Mouse (Mus musculus) CH12.LX (cell line): ENCODE measurements around the gene Zfp60. TPM values are rescaled to one million over a fixed set of nuclear protein-coding genes. Genes with fewer than 3 reads are reported as not detected.

ENCODE experiments used
- DNase-seq: peaks from one replicate; pipeline ENCODE4 v3.0.0-alpha.2; 2013; ENCODE audit errors: extremely low read depth
- H3K27ac ChIP-seq: 2 replicates; pipeline ENCODE4 v1.5.1; 2012; ENCODE audit warnings: low read depth, mild to moderate bottlenecking, control low read depth, moderate library complexity; ENCODE audit not compliant: insufficient read depth
- H3K27me3 ChIP-seq: replicated peaks from 2 replicates; pipeline ENCODE3; 2012; ENCODE audit warnings: inconsistent platforms
- H3K36me3 ChIP-seq, 2 experiments: replicated peaks in 1 of 2; 2 replicates each; pipeline versions ENCODE3 to v1.6.1; 2012; ENCODE audit warnings: inconsistent platforms in 1 of 2, low read length in 1 of 2, mild to moderate bottlenecking in 1 of 2, mixed read lengths in 1 of 2, moderate library complexity in 1 of 2; ENCODE audit not compliant: control insufficient read depth in 1 of 2, insufficient read depth in 1 of 2
- H3K4me1 ChIP-seq, 2 experiments: 2 replicates each; pipeline ENCODE4 v1.6.1; 2012; ENCODE audit warnings: inconsistent platforms in 1 of 2, moderate library complexity in 1 of 2; ENCODE audit not compliant: insufficient read depth in 2 of 2, control insufficient read depth in 1 of 2
- H3K4me2 ChIP-seq: 2 replicates; pipeline ENCODE4 v1.6.1; 2012; ENCODE audit warnings: low read depth, mild to moderate bottlenecking, control low read depth; ENCODE audit not compliant: poor library complexity, insufficient read depth, severe bottlenecking
- H3K4me3 ChIP-seq, 3 experiments: fragments of 150-350 bp in 1 of 3; sonication (generic) in 1 of 3; replicated peaks in 1 of 3; 2 replicates each; pipeline versions ENCODE3 to v1.5.1; 2011 to 2012; ENCODE audit warnings: low read depth in 2 of 3, low read length in 2 of 3, mild to moderate bottlenecking in 2 of 3, moderate library complexity in 2 of 3, control low read depth in 1 of 3, improper control_type of control experiment in 1 of 3, inconsistent platforms in 1 of 3, mixed read lengths in 1 of 3; ENCODE audit not compliant: poor library complexity in 1 of 3
- H3K79me2 ChIP-seq: replicated peaks from 2 replicates; pipeline ENCODE4 v1.6.1; 2012; ENCODE audit warnings: mild to moderate bottlenecking, moderate library complexity; ENCODE audit not compliant: control insufficient read depth, poor library complexity, insufficient read depth, severe bottlenecking; ENCODE audit errors: extremely low read depth
- H3K9ac ChIP-seq: 2 replicates; pipeline ENCODE4 v1.6.1; 2012; ENCODE audit warnings: low read depth, mild to moderate bottlenecking, control low read depth, moderate library complexity; ENCODE audit not compliant: insufficient read depth
- H3K9me3 ChIP-seq: replicated peaks from 2 replicates; pipeline ENCODE3; 2012; ENCODE audit warnings: low read length, inconsistent platforms, mixed read lengths
- CHD1 ChIP-seq: IDR thresholded peaks from 2 replicates; pipeline ENCODE4 v1.6.1; 2012; ENCODE audit warnings: low read depth, low read length, improper control_type of control experiment, inconsistent platforms
- CHD2 ChIP-seq: IDR thresholded peaks from 2 replicates; pipeline ENCODE4 v1.6.1; 2011; ENCODE audit warnings: low read length, improper control_type of control experiment
- CTCF ChIP-seq, 2 experiments: IDR thresholded peaks in 1 of 2; conservative IDR thresholded peaks in 1 of 2; 2 replicates each; pipeline ENCODE4 v1.5.1; 2011 to 2012; ENCODE audit warnings: low read depth in 2 of 2, low read length in 2 of 2, improper control_type of control experiment in 1 of 2, inconsistent platforms in 1 of 2, mild to moderate bottlenecking in 1 of 2, moderate library complexity in 1 of 2
- E2F4 ChIP-seq: IDR thresholded peaks from 2 replicates; pipeline ENCODE4 v1.6.1; 2011; ENCODE audit warnings: low read depth, low read length, improper control_type of control experiment; ENCODE audit not compliant: insufficient replicate concordance
- EP300 ChIP-seq: IDR thresholded peaks from 2 replicates; pipeline ENCODE4 v1.6.1; 2011; ENCODE audit warnings: low read length, improper control_type of control experiment
- GABPA ChIP-seq: IDR thresholded peaks from 2 replicates; pipeline ENCODE4 v1.6.1; 2012; ENCODE audit warnings: low read depth, low read length, improper control_type of control experiment, inconsistent platforms; ENCODE audit not compliant: insufficient replicate concordance
- JUN ChIP-seq: IDR thresholded peaks from 2 replicates; pipeline ENCODE4 v1.6.1; 2011; ENCODE audit warnings: low read depth, mild to moderate bottlenecking, low read length, improper control_type of control experiment, moderate library complexity; ENCODE audit not compliant: insufficient read depth
- JUND ChIP-seq: conservative IDR thresholded peaks from 2 replicates; pipeline ENCODE4 v1.6.1; 2011; ENCODE audit warnings: low read depth, low read length, improper control_type of control experiment
- KAT2A ChIP-seq: IDR thresholded peaks from 2 replicates; pipeline ENCODE4 v1.6.1; 2012; ENCODE audit warnings: low read length, improper control_type of control experiment, inconsistent platforms; ENCODE audit not compliant: insufficient replicate concordance
- MAX ChIP-seq: IDR thresholded peaks from 2 replicates; pipeline ENCODE4 v1.6.1; 2011; ENCODE audit warnings: low read length, improper control_type of control experiment
- MAZ ChIP-seq: IDR thresholded peaks from 2 replicates; pipeline ENCODE4 v1.6.1; 2012; ENCODE audit warnings: low read depth, mild to moderate bottlenecking, inconsistent platforms, low read length, improper control_type of control experiment, moderate library complexity
- MXI1 ChIP-seq: IDR thresholded peaks from 2 replicates; pipeline ENCODE4 v1.6.1; 2011; ENCODE audit warnings: mild to moderate bottlenecking, low read depth, low read length, improper control_type of control experiment
- NELFE ChIP-seq: IDR thresholded peaks from 2 replicates; pipeline ENCODE4 v1.6.1; 2011; ENCODE audit warnings: low read depth, low read length, improper control_type of control experiment
- NRF1 ChIP-seq: IDR thresholded peaks from 2 replicates; pipeline ENCODE4 v1.6.1; 2014; ENCODE audit warnings: low read depth, mild to moderate bottlenecking, inconsistent platforms, low read length, improper control_type of control experiment, moderate library complexity
- PAX5 ChIP-seq: IDR thresholded peaks from 2 replicates; pipeline ENCODE4 v1.6.1; 2012; ENCODE audit warnings: low read length, inconsistent platforms, mixed read lengths
- POLR2A ChIP-seq: IDR thresholded peaks from 2 replicates; pipeline ENCODE4 v1.6.1; 2011; ENCODE audit warnings: low read depth, mild to moderate bottlenecking, improper control_type of control experiment, low read length
- POLR2AphosphoS2 ChIP-seq: IDR thresholded peaks from 2 replicates; pipeline ENCODE4 v1.6.1; 2011; ENCODE audit warnings: low read depth, low read length, improper control_type of control experiment
- RCOR1 ChIP-seq: conservative IDR thresholded peaks from 2 replicates; pipeline ENCODE4 v1.6.1; 2012; ENCODE audit warnings: low read depth, mild to moderate bottlenecking, inconsistent platforms, low read length, improper control_type of control experiment
- SIN3A ChIP-seq: IDR thresholded peaks from 2 replicates; pipeline ENCODE4 v1.6.1; 2012; ENCODE audit warnings: low read length, improper control_type of control experiment, inconsistent platforms
- TCF12 ChIP-seq: IDR thresholded peaks from 2 replicates; pipeline ENCODE4 v1.6.1; 2014; ENCODE audit warnings: low read depth, mild to moderate bottlenecking, inconsistent platforms, low read length, improper control_type of control experiment
- UBTF ChIP-seq: IDR thresholded peaks from 2 replicates; pipeline ENCODE4 v1.6.1; 2012; ENCODE audit warnings: low read depth, mild to moderate bottlenecking, inconsistent platforms, low read length, improper control_type of control experiment, moderate library complexity
- ZC3H11A ChIP-seq: IDR thresholded peaks from 2 replicates; pipeline ENCODE4 v1.6.1; 2012; ENCODE audit warnings: low read depth, mild to moderate bottlenecking, inconsistent platforms, low read length, improper control_type of control experiment
- ZMIZ1 ChIP-seq: IDR thresholded peaks from 2 replicates; pipeline ENCODE4 v1.6.1; 2012; ENCODE audit warnings: low read depth, mild to moderate bottlenecking, inconsistent platforms, low read length, improper control_type of control experiment
- ZNF384 ChIP-seq: IDR thresholded peaks from 2 replicates; pipeline ENCODE4 v1.6.1; 2012; ENCODE audit warnings: low read depth, low read length, improper control_type of control experiment, inconsistent platforms
- dilution Hi-C: fragments of 300-500 bp; cut with MboI; formaldehyde crosslinking; loops from 2 replicates; pipeline ENCODE4 v1.14.3; 2020; ENCODE audit warnings: low sequenced_read_pairs; ENCODE audit not compliant: extremely low pct_unique_long_range_greater_than_20kb, extremely low pct_ligation_motif_present
- in situ Hi-C: fragments of 300-500 bp; cut with MboI; formaldehyde crosslinking; loops from 3 replicates; pipeline ENCODE4 v1.14.3; 2019; ENCODE audit warnings: low sequenced_read_pairs, low pct_ligation_motif_present, low pct_unique_long_range_greater_than_20kb, mixed read lengths
- polyA plus RNA-seq: library from polyadenylated mRNA; unstranded; fragments of >175 nt; gene quantifications from 2 replicates; pipeline ENCODE4 v1.2.1, GENCODE M21; 2012; ENCODE audit warnings: low read depth; ENCODE audit not compliant: insufficient read length
- total RNA-seq, 2 experiments: library from RNA; depleted of rRNA; stranded (reverse); fragments of 300-350 nt in 1 of 2; fragments of >200 nt in 1 of 2; gene quantifications; 2 replicates each; pipeline ENCODE4 v1.2.3; 2012 to 2014

Zfp60 gene
- total and polyA plus RNA-seq, 3 experiments: 6.9 to 8.2 (median 8.1) TPM

DNA sequence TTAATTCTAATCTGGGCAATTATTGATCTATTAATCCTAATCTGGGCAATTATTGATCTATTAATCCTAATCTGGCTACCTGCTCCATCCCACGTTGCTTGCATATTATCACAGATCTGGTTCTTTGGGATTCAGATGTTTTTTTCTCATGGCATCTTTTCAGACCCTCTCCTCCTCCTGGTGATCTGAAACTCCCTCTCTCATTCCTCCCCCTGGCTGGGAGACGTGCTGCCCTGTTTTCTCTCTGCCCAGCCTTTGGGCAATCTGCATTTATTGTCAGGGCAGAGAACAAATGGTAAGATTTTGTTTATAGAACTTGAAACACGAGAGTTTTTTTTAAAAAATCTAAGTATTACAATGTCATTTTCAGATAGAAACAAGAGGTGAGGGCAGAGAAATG, 43.4 kb upstream of the Zfp60 start:
- no peak overlapping the region for H3K27ac ChIP-seq
- peaks cover 10 to 21% of the 10 kb centered on the region in 2 experiments for H3K4me1 ChIP-seq
- H3K27me3 ChIP-seq: no peaks in the 10 kb centered on the region
- TF ChIP-seq ZC3H11A: no peak
- no peak for TF ChIP-seq PAX5
- no peak for TF ChIP-seq MAX
- TF ChIP-seq MXI1: no peak
- no peak for TF ChIP-seq MAZ
- TF ChIP-seq JUND: no peak
- TF ChIP-seq POLR2AphosphoS2: no peak
- no peak for TF ChIP-seq CTCF (conservative IDR thresholded peaks at IDR 0.05 in 1 of 2, IDR thresholded peaks at IDR 0.05 in 1 of 2; ENCODE audit: low read depth in 2 of 2, low read length in 2 of 2)
- TF ChIP-seq POLR2A: no peak
- dilution Hi-C loops (no loop called here), in situ Hi-C loops (no loop called here)
- no peaks in the 10 kb centered on the region for H3K9me3 ChIP-seq
- no peaks in the 10 kb centered on the region for H3K36me3 ChIP-seq
- no peak overlapping the region for H3K4me3 ChIP-seq
- H3K79me2 ChIP-seq: no peaks in the 10 kb centered on the region
- H3K9ac ChIP-seq: peak overlapping the region; percentile 87; the same call in 1 of the 2 replicates
- peak overlapping the region; percentile 68; the same call in 1 of the 2 replicates for H3K4me2 ChIP-seq
- DNase-seq: no peak

DNA sequence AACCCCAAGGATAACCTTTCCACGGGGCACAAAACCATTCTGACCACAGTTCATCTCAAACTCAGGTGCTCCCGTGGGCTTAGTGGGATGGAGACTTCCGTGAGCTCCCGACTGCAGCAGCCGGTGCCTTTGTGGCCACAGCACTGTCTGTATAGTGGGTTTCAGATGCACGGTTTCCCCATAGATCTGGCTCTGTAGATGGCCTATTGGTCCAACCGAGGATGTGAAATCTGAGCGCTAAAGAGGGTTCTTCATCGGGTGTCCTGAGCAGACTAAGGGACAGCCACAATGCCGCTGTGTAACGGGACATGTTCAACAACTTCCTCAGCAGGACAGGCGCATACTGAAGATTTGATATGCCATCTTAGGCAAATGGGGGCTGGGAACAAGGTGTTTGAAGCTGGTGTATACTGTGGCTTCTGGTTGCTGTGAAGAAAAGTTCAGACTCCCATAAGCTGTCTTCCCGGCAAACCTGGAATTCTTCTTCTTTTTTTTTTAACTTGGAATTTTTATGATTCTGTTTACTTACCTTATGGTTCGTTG, 42.9 kb upstream of the Zfp60 start:
- Histone ChIP-seq H3K36me3 (no peaks in the 10 kb centered on the region), H3K9me3 (no peaks in the 10 kb centered on the region), H3K4me1 (peaks cover 10 to 21% of the 10 kb centered on the region in 2 experiments), H3K4me3 (peak overlapping the region; percentile 66 to 88 (median 68)), H3K9ac (peak overlapping the region; percentile 87), H3K79me2 (no peaks in the 10 kb centered on the region), H3K4me2 (peak overlapping the region; percentile 68), H3K27me3 (no peaks in the 10 kb centered on the region), H3K27ac (no peak overlapping the region)
- dilution Hi-C loops (no loop called here), in situ Hi-C loops (no loop called here)
- TF ChIP-seq CHD1 (0 out of 2 replicates have a peak, but pooled peaks have one; percentile 39), NRF1 (no peak)
- DNase-seq: no peak

DNA sequence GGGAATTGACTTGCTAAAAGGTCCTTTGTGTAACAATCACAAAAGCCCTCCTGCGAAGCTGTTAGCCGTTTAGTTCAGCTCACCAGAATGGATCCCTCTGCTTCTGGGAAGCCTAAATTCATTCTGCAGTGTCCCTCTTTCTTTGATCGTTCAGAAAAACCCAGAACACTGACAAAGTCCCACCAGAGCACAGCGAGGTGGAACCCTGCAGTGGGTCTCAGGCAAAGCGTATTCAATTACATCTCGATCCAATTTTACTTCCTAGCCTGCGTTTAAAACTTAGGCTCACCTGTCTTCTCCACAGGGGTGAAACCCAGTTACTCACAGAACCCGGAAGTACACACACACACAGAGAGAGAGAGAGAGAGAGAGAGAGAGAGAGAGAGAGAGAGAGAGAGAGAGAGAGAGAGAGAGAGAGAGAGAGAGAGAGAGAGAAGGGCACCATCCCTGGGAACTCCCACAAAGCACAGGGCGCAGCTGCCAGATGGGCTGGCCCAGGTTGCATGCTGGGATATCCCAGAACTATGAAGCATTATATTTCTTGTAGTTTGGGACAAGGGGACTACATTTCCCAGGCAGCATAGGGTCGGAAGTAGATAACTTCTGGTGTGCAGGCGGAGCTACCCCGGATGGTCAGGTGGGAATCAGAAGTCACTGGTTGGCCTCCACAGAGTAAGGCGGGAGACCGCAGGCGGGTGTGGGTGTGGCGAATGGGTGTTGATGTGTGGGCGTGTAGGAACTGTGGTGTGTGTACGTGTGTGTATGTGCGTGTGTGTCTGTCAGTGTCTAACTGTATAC, 42.2 kb upstream of the Zfp60 start, which contains the start of gene Zfp607b:
TSS of gene Zfp607b (plus strand) at position 526 of the 798 bp plus-strand sequence.
- no peaks in the 10 kb centered on the region for H3K36me3 ChIP-seq
- H3K9me3 ChIP-seq: no peaks in the 10 kb centered on the region
- no peaks in the 10 kb centered on the region for H3K27me3 ChIP-seq
- H3K4me2 ChIP-seq: peak within 1 kb of the TSS; percentile 92
- peak within 1 kb of the TSS; percentile 66 to 88 (median 68) for H3K4me3 ChIP-seq
- dilution Hi-C loops (no loop called here), in situ Hi-C loops (no loop called here)
- peaks cover 10 to 21% of the 10 kb centered on the region in 2 experiments for H3K4me1 ChIP-seq
- H3K9ac ChIP-seq: peak within 1 kb of the TSS; percentile 87
- no peak within 1 kb of the TSS for H3K27ac ChIP-seq
- H3K79me2 ChIP-seq: no peaks in the 10 kb centered on the region
- DNase-seq: peak; percentile 98
- TF ChIP-seq SIN3A (peak; percentile 85), JUND (peak; percentile 94), ZMIZ1 (peak; percentile 30), ZNF384 (no peak; the same call in 1 of the 2 replicates), EP300 (no peak), MAZ (peak; percentile 20; the same call in 1 of the 2 replicates), E2F4 (peak; percentile 87; the same call in 1 of the 2 replicates), TCF12 (peak; percentile 79; the same call in 1 of the 2 replicates), RCOR1 (no peak; the same call in 1 of the 2 replicates), PAX5 (no peak), NELFE (no peak; the same call in 1 of the 2 replicates), ZC3H11A (no peak), GABPA (peak; percentile 70; the same call in 1 of the 2 replicates), UBTF (no peak), JUN (no peak), KAT2A (peak; percentile 98), CHD2 (peak; percentile 77)
